Mouse (Mus musculus) CD4-positive, CD25-positive, alpha-beta regulatory T cell, adult 4 months (primary cell): ENCODE data around the gene Cyp2c67. TPM values are rescaled to one million over a fixed set of nuclear protein-coding genes. Genes with fewer than 3 reads are reported as not detected.
"Not testable (repeated sequence)": the region's sequence is repeated elsewhere in the genome, so short reads cannot be mapped to it uniquely, and the experiment has no call there.

Experiments used
- ATAC-seq: one replicate; pipeline ENCODE4 v1.8.0; 2017
- polyA plus RNA-seq, 2 experiments: library from polyadenylated mRNA; unstranded; fragments of 100-300 nt; shearing (Covaris generic); gene quantifications; one replicate each; pipeline ENCODE4 v1.2.1; 2017

The Cyp2c67 gene
- not detected for polyA plus RNA-seq

- ATAC-seq = no peak
These were observed at the start of gene Cyp2c67 for GRCm38 (mm10) chr19:39648938-39649337. Gene Cyp2c67 (minus strand): TSS chr19:39649051.

- not testable (repeated sequence) for ATAC-seq
These were observed 16.8 kb upstream of the Cyp2c67 start for GRCm38 (mm10) chr19:39665650-39666049.

- ATAC-seq = no peak
These were observed 3.5 kb upstream of the Cyp2c67 start for GRCm38 (mm10) chr19:39652381-39652780.

GRCm38 (mm10) chr19:39647519-39647918 lies 1.3 kb downstream of the Cyp2c67 start:
- ATAC-seq = no peak

- ATAC-seq = not testable (repeated sequence)
These were observed 4.3 kb downstream of the Cyp2c67 start for GRCm38 (mm10) chr19:39644551-39644950.

Other genes starting within 250 kb of the Cyp2c67 start
- gene Cyp2c38, start 186.0 kb downstream of the Cyp2c67 start, polyA plus RNA-seq = not detected
- gene Cyp2c39, start 138.2 kb downstream of the Cyp2c67 start, polyA plus RNA-seq = not detected
- gene Cyp2c68, start 92.0 kb upstream of the Cyp2c67 start, polyA plus RNA-seq = not detected
- not detected for gene Cyp2c40, start 163.8 kb upstream of the Cyp2c67 start, polyA plus RNA-seq
- gene Cyp2c69, start 237.7 kb upstream of the Cyp2c67 start, polyA plus RNA-seq = not detected